Comparison of ENCODE assay signal across 9 mouse cellular contexts in the genomic region with DNA sequence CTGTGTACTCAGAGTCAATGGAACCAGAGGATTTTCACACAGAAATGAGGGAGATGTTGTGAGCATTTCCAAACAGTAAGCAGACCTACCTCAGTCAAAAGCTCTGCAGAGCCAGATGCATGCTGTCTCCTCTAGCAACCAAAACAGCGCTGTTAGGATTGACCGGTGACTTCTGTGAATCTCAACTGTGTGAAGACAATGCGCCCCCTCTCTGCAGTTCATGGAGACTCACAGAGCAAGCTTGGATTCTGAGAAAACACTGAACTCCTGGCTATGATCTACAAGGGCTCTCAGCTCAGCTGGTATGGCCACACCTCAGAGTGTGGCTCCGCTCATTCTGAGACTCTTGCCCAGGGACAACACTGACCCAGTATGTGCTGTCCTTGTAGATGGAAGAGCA. TPM values are rescaled to one million over a fixed set of nuclear protein-coding genes. Genes with fewer than 3 reads are reported as not detected.
DNase-seq lines count a peak whose midpoint lies in the region; ATAC-seq and TF ChIP-seq lines count a peak whose summit lies in the region.
"Had no signal": no experiment of that assay in that cellular context is flagged by ENCODE, and none has a peak within 500 bp of the region (broad histone marks: within the 10 kb centered on the region; RNA-seq: fewer than 3 reads in every experiment).

No protein-coding gene starts in this region.

- TF ChIP-seq CTCF in liver, embryonic 14.5 days (IDR thresholded peaks at IDR 0.05; ENCODE audit: low read depth) = peak; percentile 35

- H3K27ac ChIP-seq in heart, embryonic 13.5 days (replicated peaks) = no peak overlapping the region
- no peak overlapping the region for H3K27ac ChIP-seq in liver, embryonic 14.5 days
- H3K27ac ChIP-seq in liver, embryonic 12.5 days = no peak overlapping the region
- no peak overlapping the region for H3K27ac ChIP-seq in intestine, embryonic 15.5 days

- H3K9ac ChIP-seq in heart, embryonic 13.5 days = peak overlapping the region; percentile 19; the same call in 1 of the 2 replicates
- H3K9ac ChIP-seq in liver, embryonic 14.5 days (replicated peaks) = no peak overlapping the region
- H3K9ac ChIP-seq in liver, embryonic 12.5 days = no peak overlapping the region
- H3K9ac ChIP-seq in intestine, embryonic 15.5 days = no peak overlapping the region

- no peak overlapping the region for H3K4me3 ChIP-seq in heart, embryonic 13.5 days
- no peak overlapping the region for H3K4me3 ChIP-seq in liver, embryonic 14.5 days (ENCODE audit: insufficient read depth in 1 of 2, low read depth in 2 of 2, low read length in 2 of 2)
- no peak overlapping the region for H3K4me3 ChIP-seq in liver, embryonic 12.5 days
- H3K4me3 ChIP-seq in intestine, embryonic 15.5 days (replicated peaks) = no peak overlapping the region

- no peak for DNase-seq in heart, postnatal 25 days (ENCODE audit: low spot score)
- DNase-seq in liver, embryonic 14.5 days (ENCODE audit: low read depth in 3 of 3, low spot score in 3 of 3) = no peak
- DNase-seq in R1 (ENCODE audit: low read depth, low spot score) = peak; percentile 40
- DNase-seq in urinary bladder, adult 18-20 months (ENCODE audit: low spot score in 2 of 2) = no peak
- no peak for DNase-seq in left cerebral cortex, adult 8-10 months (ENCODE audit: low spot score in 2 of 2)
- DNase-seq: cerebellum, postnatal 36 days had no signal

- peaks cover 17% of the 10 kb centered on the region for H3K4me1 ChIP-seq in heart, embryonic 13.5 days
- H3K4me1 ChIP-seq in liver, embryonic 14.5 days (replicated peaks; ENCODE audit: control insufficient read depth in 2 of 2, insufficient read depth in 2 of 2, low read length in 1 of 2) = no peaks in the 10 kb centered on the region; a peak in 1 of 4 replicates
- no peaks in the 10 kb centered on the region for H3K4me1 ChIP-seq in liver, embryonic 12.5 days
- peaks cover 2% of the 10 kb centered on the region for H3K4me1 ChIP-seq in intestine, embryonic 15.5 days (replicated peaks)

- intact Hi-C loops in heart, postnatal 25 days (cut with DNase I) = loop anchor here (5.0 kb wide), 2 partner anchors 34 to 81 kb away; no protein-coding TSS in a partner anchor

- no peak overlapping the region for H3K4me2 ChIP-seq in heart, embryonic 13.5 days
- H3K4me2 ChIP-seq in liver, embryonic 14.5 days (ENCODE audit: low read depth) = no peak overlapping the region
- no peak overlapping the region for H3K4me2 ChIP-seq in liver, embryonic 12.5 days
- no peak overlapping the region for H3K4me2 ChIP-seq in intestine, embryonic 15.5 days (replicated peaks)

- H3K9me3 ChIP-seq in heart, embryonic 13.5 days = no peaks in the 10 kb centered on the region
- no peaks in the 10 kb centered on the region for H3K9me3 ChIP-seq in liver, embryonic 14.5 days (ENCODE audit: control insufficient read depth, low read length)
- no peaks in the 10 kb centered on the region for H3K9me3 ChIP-seq in liver, embryonic 12.5 days (replicated peaks)
- H3K9me3 ChIP-seq in intestine, embryonic 15.5 days = no peaks in the 10 kb centered on the region

- H3K36me3 ChIP-seq in heart, embryonic 13.5 days = no peaks in the 10 kb centered on the region
- H3K36me3 ChIP-seq in liver, embryonic 14.5 days (replicated peaks; ENCODE audit: control insufficient read depth, insufficient read depth, low read depth) = no peaks in the 10 kb centered on the region
- H3K36me3 ChIP-seq in liver, embryonic 12.5 days = no peaks in the 10 kb centered on the region
- H3K36me3 ChIP-seq in intestine, embryonic 15.5 days = no peaks in the 10 kb centered on the region

- no peaks in the 10 kb centered on the region for H3K27me3 ChIP-seq in heart, embryonic 13.5 days (replicated peaks)
- H3K27me3 ChIP-seq in liver, embryonic 14.5 days (ENCODE audit: control insufficient read depth, insufficient read depth, low read length) = no peaks in the 10 kb centered on the region
- H3K27me3 ChIP-seq in liver, embryonic 12.5 days (replicated peaks) = no peaks in the 10 kb centered on the region
- no peaks in the 10 kb centered on the region for H3K27me3 ChIP-seq in intestine, embryonic 15.5 days (replicated peaks)

- TF ChIP-seq EP300 in liver, embryonic 14.5 days (IDR thresholded peaks at IDR 0.05; ENCODE audit: low read depth) = no peak

- ATAC-seq in heart, embryonic 13.5 days (ENCODE audit: extremely low read depth, insufficient number of reproducible peaks, low FRiP score, low TSS enrichment) = no peak
- ATAC-seq in liver, embryonic 14.5 days (ENCODE audit: insufficient read depth) = no peak
- ATAC-seq in liver, embryonic 12.5 days = no peak
- ATAC-seq in intestine, embryonic 15.5 days = peak; percentile 27; the same call in 1 of the 2 replicates

- WGBS in heart, embryonic 13.5 days = 46% methylated on average over 4 of the region's 4 CpGs
- 81% methylated on average over 4 of the region's 4 CpGs for WGBS in liver, embryonic 14.5 days (ENCODE audit: insufficient replicate concordance)
- WGBS in liver, embryonic 12.5 days (ENCODE audit: insufficient replicate concordance) = 73% methylated on average over 4 of the region's 4 CpGs
- WGBS in intestine, embryonic 15.5 days = 40% methylated on average over 4 of the region's 4 CpGs

RNA-seq across cellular contexts. Expression of a gene that starts 56.3 kb away (rescaled TPM):
- polyA plus RNA-seq in heart, embryonic 13.5 days (2015; fragmentation: Nextera tagmentation; extraction: Ambion mirVana) = 0.10 and 0.36 TPM in 2 replicates
- total RNA-seq in heart, postnatal 25 days (2021) = 1 to 10 TPM; 5.6 to 7.0 TPM
- polyA plus RNA-seq in liver, embryonic 14.5 days (2012; rRNA removed) = 0.53 and 0.97 TPM in 2 replicates
- 0.56 and 0.78 TPM in 2 replicates for polyA plus RNA-seq in liver, embryonic 14.5 days (2014; fragmentation: Nextera tagmentation; extraction: Ambion mirVana)
- polyA plus RNA-seq in liver, embryonic 12.5 days (2016; fragmentation: Nextera tagmentation; extraction: Ambion mirVana) = 2.2 and 2.5 TPM in 2 replicates
- polyA plus RNA-seq in intestine, embryonic 15.5 days (2015; fragmentation: Nextera tagmentation; extraction: Ambion mirVana) = 0.16 and 0.21 TPM in 2 replicates
- 1 to 10 TPM; 2.6 to 3.5 (median 3.1) TPM for total RNA-seq in left cerebral cortex, adult 8-10 months (2022)
